Mouse (Mus musculus) embryonic fibroblast, embryonic 13.5 days (primary cell): ENCODE measurements around the gene 1190007I07Rik. TPM values are rescaled to one million over a fixed set of nuclear protein-coding genes. Genes with fewer than 3 reads are reported as not detected.

Experiments
- H3K27ac ChIP-seq: 2 replicates; pipeline ENCODE4 v1.5.1; 2012; ENCODE audit warnings: low read length, control low read depth, inconsistent platforms; ENCODE audit not compliant: insufficient read depth
- H3K4me1 ChIP-seq: 2 replicates; pipeline ENCODE4 v1.6.1; 2011; ENCODE audit warnings: low read length; ENCODE audit not compliant: control insufficient read depth, insufficient read depth
- H3K4me3 ChIP-seq: 2 replicates; pipeline ENCODE4 v1.5.1; 2011; ENCODE audit warnings: mild to moderate bottlenecking, control low read depth, low read length; ENCODE audit not compliant: insufficient read depth
- CTCF ChIP-seq: IDR thresholded peaks from 2 replicates; pipeline ENCODE4 v1.5.1; 2011; ENCODE audit warnings: mild to moderate bottlenecking, control low read depth, low read length, moderate library complexity, borderline replicate concordance; ENCODE audit not compliant: insufficient read depth
- POLR2A ChIP-seq: IDR thresholded peaks from 2 replicates; pipeline ENCODE4 v1.6.1; 2011; ENCODE audit warnings: low read depth, mild to moderate bottlenecking, control low read depth, low read length, moderate library complexity
- polyA plus RNA-seq: library from polyadenylated mRNA; stranded (reverse); fragments of >200 nt; gene quantifications from 2 replicates; pipeline ENCODE4 v1.2.4, GENCODE M21; 2011; ENCODE audit warnings: low read depth; ENCODE audit not compliant: missing spikeins, insufficient read length

The 1190007I07Rik gene
- polyA plus RNA-seq = 12.0 and 15.2 TPM in 2 replicates

DNA sequence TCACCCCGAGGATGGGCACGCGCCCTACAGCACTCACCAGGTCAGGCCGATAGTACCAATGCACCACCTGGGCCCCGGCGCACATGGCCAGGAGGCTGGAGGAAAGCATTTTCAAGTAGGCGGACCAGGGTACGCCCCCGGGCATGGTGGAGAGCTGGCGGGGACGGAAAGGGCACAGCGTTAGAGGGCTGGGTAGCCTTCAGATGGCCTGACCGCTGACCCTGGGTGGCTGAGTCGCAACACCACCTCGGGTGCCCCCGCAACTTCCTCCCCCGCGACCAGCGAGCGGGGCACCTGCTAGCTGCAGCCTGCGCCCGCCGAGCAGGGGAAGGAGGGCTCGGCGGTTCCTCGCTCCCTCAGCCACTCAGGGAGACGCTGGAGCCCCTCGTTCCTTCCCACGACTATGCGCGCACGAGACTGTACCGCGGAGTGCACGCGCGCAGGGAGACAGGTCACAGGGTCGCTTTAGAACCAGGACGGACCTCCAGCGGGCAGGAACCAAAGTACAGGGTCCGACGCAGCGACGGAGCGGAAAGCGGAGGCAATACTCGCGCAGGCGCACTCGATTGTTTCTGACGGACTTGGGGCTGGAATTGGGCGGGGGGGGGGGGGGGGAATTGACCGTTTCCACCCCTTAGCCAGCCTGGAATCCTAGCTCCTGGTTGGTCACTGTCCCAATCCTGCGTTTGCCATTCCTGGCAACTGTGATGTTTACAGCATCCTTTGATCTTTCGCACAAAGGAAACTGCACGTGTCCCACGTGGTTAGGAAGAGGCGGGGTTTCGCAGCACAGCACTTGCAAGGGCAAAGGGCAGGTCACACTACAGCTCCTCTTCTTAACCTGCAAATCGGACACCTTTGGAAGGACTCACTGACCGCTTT, at the start of gene 1190007I07Rik:
Gene 1190007I07Rik, minus strand, starts transcription at position 558 of the 882 bp plus-strand sequence.
- Histone ChIP-seq H3K4me1 (peaks cover 3% of the 10 kb centered on the region; the same call in 1 of the 2 replicates), H3K27ac (no peak within 1 kb of the TSS), H3K4me3 (peak within 1 kb of the TSS; percentile 67)
- TF ChIP-seq POLR2A (peak; percentile 73), CTCF (no peak)

GRCm38 (mm10) chr10:82670205-82670604, 47.2 kb upstream of the 1190007I07Rik start:
- Histone ChIP-seq H3K4me3 (no peak overlapping the region), H3K4me1 (no peaks in the 10 kb centered on the region), H3K27ac (no peak overlapping the region)
- TF ChIP-seq CTCF (no peak), POLR2A (no peak)

DNA sequence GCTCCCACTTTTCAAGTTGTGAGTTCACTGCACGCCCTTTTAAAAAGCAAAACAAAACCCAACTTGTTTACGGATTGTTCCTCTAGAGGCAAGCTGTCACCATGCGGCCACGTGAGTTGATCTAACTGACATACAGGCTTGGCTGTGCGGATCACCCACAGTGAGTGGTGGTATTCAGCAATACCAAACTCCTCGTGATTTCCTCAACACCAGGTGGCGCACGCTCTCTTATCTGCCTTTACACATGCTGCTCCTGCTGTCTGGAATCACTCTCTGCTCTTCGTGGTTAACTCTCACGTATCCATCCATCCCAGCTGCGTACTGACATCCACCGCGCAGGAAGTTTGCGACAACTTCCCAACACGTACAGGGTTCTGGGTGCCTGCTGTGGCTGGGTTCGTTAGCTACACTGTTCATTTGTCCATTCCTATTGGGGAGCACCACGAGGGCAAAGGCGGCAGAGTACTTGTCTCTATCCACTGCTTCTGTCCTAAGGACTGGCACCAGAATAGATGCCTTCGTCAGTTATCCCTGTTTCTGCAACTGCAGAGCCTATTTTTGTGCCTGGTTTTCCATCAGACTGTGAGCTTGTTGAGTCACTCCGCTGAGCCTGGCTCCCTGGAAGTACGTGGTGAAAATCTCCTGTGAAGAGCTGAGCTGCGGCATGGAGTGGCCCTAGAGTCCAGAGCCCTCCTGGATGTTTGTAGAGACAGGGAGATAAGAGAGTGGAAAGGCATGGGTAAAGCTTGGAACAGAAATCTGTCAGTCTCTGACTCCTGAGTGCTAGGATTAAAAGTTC, 43.6 kb upstream of the 1190007I07Rik start:
- Histone ChIP-seq H3K4me1 (no peaks in the 10 kb centered on the region; the same call in 1 of the 2 replicates), H3K4me3 (no peak overlapping the region), H3K27ac (no peak overlapping the region)
- TF ChIP-seq POLR2A (no peak), CTCF (peak; percentile 91; the same call in 1 of the 2 replicates)

DNA sequence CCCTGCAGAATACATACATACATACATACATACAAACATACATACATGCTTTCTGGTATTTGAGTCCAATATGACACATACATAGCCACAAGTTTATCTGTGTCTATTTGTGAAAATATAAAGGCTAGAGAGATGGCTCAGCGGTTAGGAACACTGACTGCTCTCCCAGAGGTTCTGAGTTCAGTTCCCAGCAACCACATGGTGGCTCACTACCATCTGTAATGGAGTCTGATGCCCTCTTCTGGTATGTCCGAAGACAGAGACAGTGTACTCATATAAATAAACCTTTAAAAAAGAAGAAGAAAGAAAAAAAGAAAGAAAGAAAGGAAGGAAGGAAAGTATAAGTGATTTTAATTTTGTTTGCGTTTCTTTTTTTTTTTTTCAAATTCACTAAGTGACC, 42.9 kb upstream of the 1190007I07Rik start:
- no peak for TF ChIP-seq CTCF
- TF ChIP-seq POLR2A = no peak
- no peak overlapping the region for H3K27ac ChIP-seq
- H3K4me1 ChIP-seq = no peaks in the 10 kb centered on the region; the same call in 1 of the 2 replicates
- no peak overlapping the region for H3K4me3 ChIP-seq

GRCm38 (mm10) chr10:82663289-82663688, 40.3 kb upstream of the 1190007I07Rik start:
- Histone ChIP-seq H3K4me3 (no peak overlapping the region), H3K4me1 (no peaks in the 10 kb centered on the region; the same call in 1 of the 2 replicates), H3K27ac (no peak overlapping the region)
- TF ChIP-seq CTCF (no peak), POLR2A (no peak)

GRCm38 (mm10) chr10:82662267-82662990, 39.4 kb upstream of the 1190007I07Rik start:
- H3K4me3 ChIP-seq = no peak overlapping the region
- TF ChIP-seq CTCF = no peak
- no peak for TF ChIP-seq POLR2A
- no peaks in the 10 kb centered on the region; the same call in 1 of the 2 replicates for H3K4me1 ChIP-seq
- no peak overlapping the region for H3K27ac ChIP-seq

DNA sequence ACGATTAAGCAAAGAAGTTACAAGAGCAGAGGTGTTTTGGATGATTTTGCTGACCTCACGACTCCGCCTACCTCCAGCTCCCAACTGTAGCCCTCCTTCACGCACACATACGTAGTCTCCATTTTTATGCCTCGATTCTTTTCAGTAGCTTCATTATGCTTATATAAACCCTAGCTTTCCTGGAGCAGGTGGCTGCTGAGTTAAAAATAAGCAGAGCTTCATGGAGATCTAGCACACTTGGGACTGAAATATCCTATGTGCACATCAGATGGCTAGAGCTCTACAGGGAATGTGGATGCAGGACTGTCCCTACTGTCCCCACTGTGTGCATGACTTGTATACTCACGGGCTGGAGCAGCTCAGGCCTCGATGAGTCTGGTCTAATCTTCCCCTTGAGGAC, 38.8 kb upstream of the 1190007I07Rik start:
- H3K4me3 ChIP-seq = no peak overlapping the region
- H3K4me1 ChIP-seq = no peaks in the 10 kb centered on the region; the same call in 1 of the 2 replicates
- TF ChIP-seq POLR2A = no peak
- no peak for TF ChIP-seq CTCF
- no peak overlapping the region for H3K27ac ChIP-seq

DNA sequence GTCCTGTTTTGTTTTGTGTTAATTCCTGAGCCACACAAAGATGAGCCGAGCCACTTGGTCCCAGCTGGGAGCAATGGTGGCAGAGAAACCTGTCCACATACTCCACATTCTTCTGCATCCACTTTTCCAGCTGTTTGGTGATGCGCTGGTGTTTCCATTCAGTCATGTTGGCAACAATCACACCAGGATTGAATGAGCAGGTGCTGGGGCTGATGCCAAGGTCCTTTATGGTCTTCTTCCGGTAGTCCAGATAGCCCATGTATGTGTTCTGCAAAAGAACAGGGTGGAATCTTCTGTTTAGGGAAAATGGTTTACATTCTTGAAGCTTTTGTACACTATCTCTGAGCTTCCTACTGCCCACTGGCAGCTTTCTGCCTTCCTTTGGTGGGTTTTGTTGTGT, 31.6 kb upstream of the 1190007I07Rik start:
- TF ChIP-seq CTCF (no peak), POLR2A (no peak)
- no peaks in the 10 kb centered on the region for H3K4me1 ChIP-seq
- no peak overlapping the region for H3K27ac ChIP-seq
- H3K4me3 ChIP-seq = no peak overlapping the region

DNA sequence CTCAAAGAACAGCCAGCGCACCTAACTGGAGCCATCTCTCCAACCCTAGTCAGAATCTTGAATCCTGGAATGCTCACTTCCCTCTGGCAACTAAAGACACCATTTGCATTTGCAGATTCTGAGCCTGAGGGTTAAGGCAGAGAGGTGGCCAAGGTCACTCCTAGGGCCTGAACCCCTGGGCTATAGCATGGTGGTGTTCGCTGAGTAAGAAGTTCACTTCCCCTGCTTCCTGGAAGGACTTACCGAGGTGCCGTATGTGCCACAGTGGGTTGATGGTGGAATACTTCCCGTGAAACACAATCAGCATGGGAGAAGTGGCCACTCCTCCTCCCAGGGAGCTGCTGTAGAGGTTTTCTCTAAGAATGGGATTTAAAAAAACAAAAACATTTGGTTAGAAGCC, 29.6 kb upstream of the 1190007I07Rik start:
- Histone ChIP-seq H3K4me1 (no peaks in the 10 kb centered on the region), H3K27ac (no peak overlapping the region), H3K4me3 (no peak overlapping the region)
- TF ChIP-seq CTCF (no peak), POLR2A (no peak)
